Mouse (Mus musculus) liver, embryonic 12.5 days (tissue): ENCODE measurements around the gene Rnaseh2a. TPM values are rescaled to one million over a fixed set of nuclear protein-coding genes. Genes with fewer than 3 reads are reported as not detected.

Experiments used
- ATAC-seq: fragments of 200-750 bp; cut with Nextera tagmentation; 2 replicates; pipeline ENCODE4 v1.8.0; 2017; ENCODE audit warnings: moderate number of reproducible peaks, mild to moderate bottlenecking, moderate library complexity
- H3K27ac ChIP-seq: fragments of 300-500 bp; sonication (generic); 2 replicates; pipeline ENCODE4 v1.5.1; 2016; ENCODE audit warnings: mild to moderate bottlenecking
- H3K27me3 ChIP-seq: fragments of 300-500 bp; sonication (generic); replicated peaks from 2 replicates; pipeline ENCODE4 v1.6.1; 2016; ENCODE audit warnings: mild to moderate bottlenecking, moderate library complexity
- H3K36me3 ChIP-seq: fragments of 300-500 bp; sonication (generic); 2 replicates; pipeline ENCODE4 v1.6.1; 2016; ENCODE audit warnings: mild to moderate bottlenecking, moderate library complexity
- H3K4me1 ChIP-seq: fragments of 300-500 bp; sonication (generic); 2 replicates; pipeline ENCODE4 v1.6.1; 2016
- H3K4me2 ChIP-seq: fragments of 300-500 bp; sonication (generic); 2 replicates; pipeline ENCODE4 v1.6.1; 2016; ENCODE audit warnings: mild to moderate bottlenecking, moderate library complexity
- H3K4me3 ChIP-seq: fragments of 300-500 bp; sonication (generic); 2 replicates; pipeline ENCODE4 v1.5.1; 2016; ENCODE audit warnings: mild to moderate bottlenecking, moderate library complexity
- H3K9ac ChIP-seq: fragments of 300-500 bp; sonication (generic); 2 replicates; pipeline ENCODE4 v1.6.1; 2016; ENCODE audit warnings: mild to moderate bottlenecking, moderate library complexity
- H3K9me3 ChIP-seq: fragments of 300-500 bp; sonication (generic); replicated peaks from 2 replicates; pipeline ENCODE4 v1.6.1; 2016; ENCODE audit warnings: mild to moderate bottlenecking, moderate library complexity
- WGBS: fragments of 180-500 bp; shearing (Covaris S2); methylation state at CpG from one replicate; pipeline ENCODE4 v1.1.7; 2016; ENCODE audit not compliant: insufficient replicate concordance; 5-methylcytosine and 5-hydroxymethylcytosine counted together
- polyA plus RNA-seq: library from polyadenylated mRNA; unstranded; fragments of >200 nt; fragmentation: Nextera tagmentation; extraction: Ambion mirVana; gene quantifications from 2 replicates; pipeline ENCODE4 v1.2.1, GENCODE M21; 2016

Gene Rnaseh2a
- polyA plus RNA-seq, 1 experiment from 2014 or later = 150 TPM

DNA sequence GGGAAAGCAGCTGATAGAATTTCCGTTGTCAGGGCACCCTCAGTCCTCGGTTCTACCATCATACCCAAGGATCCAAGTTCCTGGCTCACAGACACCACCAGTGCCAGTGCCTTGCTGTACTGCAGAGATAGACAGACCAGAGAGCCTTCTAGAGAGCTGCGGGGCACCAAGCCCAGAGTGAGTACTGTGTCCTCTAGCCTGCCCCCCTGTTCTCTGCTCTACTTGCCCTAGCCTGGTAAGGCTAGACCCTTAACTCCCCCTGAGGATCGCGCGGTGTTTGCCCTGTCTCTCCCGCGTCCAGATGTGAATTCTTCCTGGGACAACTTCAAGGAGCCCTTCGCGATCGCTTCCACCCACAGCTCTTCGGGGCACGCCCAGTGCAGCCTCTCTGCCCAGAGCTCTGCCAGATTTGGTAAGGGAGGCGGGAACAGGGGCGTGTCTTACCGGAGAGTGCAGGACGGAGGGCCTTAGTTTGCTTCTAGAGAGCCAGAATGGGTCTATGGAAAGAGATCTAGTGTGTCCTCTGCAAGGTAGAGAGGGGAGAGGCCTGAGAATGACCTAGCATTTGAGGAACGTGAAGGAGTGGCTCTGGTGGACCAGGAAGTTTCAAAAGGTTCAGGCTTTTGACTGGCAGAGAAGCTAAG, 16.8 kb downstream of the Rnaseh2a start:
- peak; percentile 66 for ATAC-seq
- H3K4me2 ChIP-seq = peak overlapping the region; percentile 38

DNA sequence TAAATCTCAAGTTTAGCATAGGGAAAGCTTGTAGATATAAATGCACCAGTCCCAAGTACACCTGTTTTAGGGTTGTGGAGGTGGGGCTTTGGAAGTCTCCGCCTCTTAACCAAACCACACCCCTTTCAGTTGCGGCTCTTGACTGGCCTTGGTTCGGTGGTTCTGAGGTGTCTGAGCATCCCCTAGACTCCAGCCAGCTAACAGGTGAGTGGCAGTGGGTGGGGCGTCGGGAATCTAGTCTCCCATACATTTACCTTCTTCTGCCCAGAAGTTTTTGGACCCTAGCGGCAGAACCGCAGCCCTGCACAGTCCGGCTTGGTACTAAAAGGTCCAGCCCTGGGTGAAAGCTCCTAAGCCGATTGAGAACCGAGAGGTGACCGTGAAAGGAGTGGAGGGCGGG, 19.8 kb downstream of the Rnaseh2a start:
- Histone ChIP-seq H3K27me3 (peaks cover 88% of the 10 kb centered on the region), H3K4me3 (no peak overlapping the region), H3K4me1 (peaks cover 32% of the 10 kb centered on the region), H3K36me3 (no peaks in the 10 kb centered on the region), H3K27ac (no peak overlapping the region), H3K9ac (no peak overlapping the region), H3K9me3 (no peaks in the 10 kb centered on the region), H3K4me2 (no peak overlapping the region)
- no peak for ATAC-seq
- 16% methylated on average over 12 of the region's 12 CpGs for WGBS

More for the DNA sequence above, 16.8 kb downstream of the Rnaseh2a start:
- H3K9ac ChIP-seq = no peak overlapping the region
- H3K4me1 ChIP-seq = peaks cover 12% of the 10 kb centered on the region
- peaks cover 60% of the 10 kb centered on the region for H3K27me3 ChIP-seq
- H3K27ac ChIP-seq = no peak overlapping the region
- peaks cover 22% of the 10 kb centered on the region for H3K36me3 ChIP-seq
- H3K9me3 ChIP-seq = no peaks in the 10 kb centered on the region
- WGBS = 6% methylated on average over 18 of the region's 18 CpGs
- 0 out of 2 replicates have a peak overlapping the region, but pooled peaks have one; percentile 1 for H3K4me3 ChIP-seq

DNA sequence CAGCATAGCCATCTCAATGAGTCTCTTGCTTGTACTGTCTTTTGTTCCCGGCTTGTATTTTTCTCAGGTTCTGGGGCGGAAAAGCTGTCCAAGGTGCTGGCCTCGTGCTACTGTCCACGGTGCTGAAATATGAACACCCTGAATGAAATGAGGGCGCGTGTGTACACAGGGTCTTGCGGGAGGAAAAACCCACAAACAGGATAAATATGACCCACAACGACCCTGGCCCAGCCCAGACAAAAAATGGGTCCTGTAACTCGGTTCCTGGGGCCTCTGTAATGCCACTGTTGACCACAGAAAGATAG, 22.4 kb downstream of the Rnaseh2a start:
- ATAC-seq = no peak
- Histone ChIP-seq H3K4me2 (no peak overlapping the region), H3K9me3 (no peaks in the 10 kb centered on the region), H3K36me3 (no peaks in the 10 kb centered on the region), H3K4me3 (no peak overlapping the region), H3K4me1 (peaks cover 32% of the 10 kb centered on the region), H3K9ac (no peak overlapping the region), H3K27ac (no peak overlapping the region), H3K27me3 (peaks cover 94% of the 10 kb centered on the region)
- 10% methylated on average over 9 of the region's 9 CpGs for WGBS

DNA sequence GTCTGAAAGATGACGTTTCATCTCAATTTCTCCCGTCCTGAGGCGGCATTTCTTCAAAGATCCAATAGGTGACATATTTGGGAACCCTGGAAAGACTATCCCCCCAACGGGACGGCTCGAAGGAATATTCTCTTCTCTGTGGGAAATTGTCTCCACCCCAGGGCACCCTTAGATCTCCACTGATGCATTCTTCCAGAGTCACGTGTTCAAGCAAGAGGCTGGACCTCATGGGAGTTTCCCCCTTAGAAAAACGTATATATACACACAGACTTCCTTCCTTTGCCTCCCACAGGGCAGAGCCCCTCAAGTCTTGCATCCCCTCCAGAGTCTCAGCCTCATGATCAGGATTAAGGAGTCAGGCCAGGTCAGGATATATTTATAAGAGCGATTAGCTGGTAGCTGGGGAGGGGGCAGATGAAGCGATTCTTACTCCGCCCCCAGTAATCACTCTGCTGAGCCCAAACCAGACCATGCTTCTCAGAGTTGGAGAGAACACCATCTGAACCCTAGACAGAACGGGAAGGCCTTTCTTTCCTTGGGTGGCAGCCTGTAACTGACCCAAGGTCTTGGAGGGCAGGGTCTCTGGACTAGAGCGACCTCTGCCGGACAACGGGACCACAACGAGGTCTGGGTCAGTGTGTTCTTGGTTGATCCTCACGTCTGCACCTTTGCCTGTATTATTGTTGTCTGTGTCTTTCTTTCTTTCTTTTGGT, 22.9 kb downstream of the Rnaseh2a start, which contains the start of gene Rtbdn:
Rtbdn (plus strand) TSS at position 464 of the 713 bp plus-strand sequence.
- H3K27ac ChIP-seq = no peak within 1 kb of the TSS
- ATAC-seq = no peak
- no peak within 1 kb of the TSS for H3K9ac ChIP-seq
- peaks cover 94% of the 10 kb centered on the region for H3K27me3 ChIP-seq
- no peaks in the 10 kb centered on the region for H3K36me3 ChIP-seq
- peaks cover 32% of the 10 kb centered on the region for H3K4me1 ChIP-seq
- H3K4me3 ChIP-seq = peak within 1 kb of the TSS; percentile 44
- no peaks in the 10 kb centered on the region for H3K9me3 ChIP-seq
- H3K4me2 ChIP-seq = peak within 1 kb of the TSS; percentile 67
- 12% methylated on average over 17 of the region's 17 CpGs for WGBS

DNA sequence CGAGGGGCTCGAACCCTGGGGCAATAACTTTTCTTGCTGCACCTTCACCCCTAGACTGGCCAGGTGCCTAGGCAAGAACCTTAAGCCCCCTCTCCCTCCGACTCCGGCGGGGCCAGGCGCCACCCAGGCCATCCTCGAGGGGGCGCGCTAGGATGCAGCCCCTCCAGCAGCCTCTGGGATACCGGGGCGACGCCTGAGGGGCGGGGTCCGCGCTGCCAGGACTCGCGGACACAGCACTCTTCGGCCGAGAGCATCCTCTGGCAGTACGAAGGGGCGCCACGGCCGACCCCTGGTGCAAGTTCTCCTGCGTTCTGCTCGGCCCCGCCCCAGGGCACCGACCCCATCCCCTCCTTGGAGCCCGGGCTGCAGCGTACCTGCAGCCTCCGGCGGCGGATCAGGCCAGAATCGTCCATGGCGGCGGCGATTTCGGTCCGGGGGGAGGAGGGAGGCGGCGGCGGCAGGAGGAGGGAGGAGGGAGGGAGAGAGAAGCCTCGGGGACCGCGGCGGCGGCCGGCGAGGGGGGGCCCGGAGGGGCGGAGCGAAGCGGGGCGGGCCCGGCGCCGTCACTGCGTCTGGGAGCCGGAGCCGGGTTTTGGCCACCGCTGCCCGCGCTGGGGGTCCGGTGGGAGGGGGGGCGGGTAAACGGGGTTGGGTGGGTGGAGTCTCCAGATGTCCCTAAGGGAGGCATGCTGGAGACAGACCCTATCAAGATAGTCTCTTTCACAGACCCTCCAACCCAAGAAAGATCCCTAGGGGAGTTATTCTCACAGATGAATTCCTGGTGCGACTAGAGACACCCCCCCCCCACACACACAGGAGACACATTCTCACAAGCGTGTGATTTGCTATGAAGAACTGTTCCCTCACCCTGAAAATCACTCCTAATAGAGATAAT, 23.7 kb downstream of the Rnaseh2a start:
- peaks cover 95% of the 10 kb centered on the region for H3K27me3 ChIP-seq
- ATAC-seq = peak; percentile 9; the same call in 1 of the 2 replicates

DNA sequence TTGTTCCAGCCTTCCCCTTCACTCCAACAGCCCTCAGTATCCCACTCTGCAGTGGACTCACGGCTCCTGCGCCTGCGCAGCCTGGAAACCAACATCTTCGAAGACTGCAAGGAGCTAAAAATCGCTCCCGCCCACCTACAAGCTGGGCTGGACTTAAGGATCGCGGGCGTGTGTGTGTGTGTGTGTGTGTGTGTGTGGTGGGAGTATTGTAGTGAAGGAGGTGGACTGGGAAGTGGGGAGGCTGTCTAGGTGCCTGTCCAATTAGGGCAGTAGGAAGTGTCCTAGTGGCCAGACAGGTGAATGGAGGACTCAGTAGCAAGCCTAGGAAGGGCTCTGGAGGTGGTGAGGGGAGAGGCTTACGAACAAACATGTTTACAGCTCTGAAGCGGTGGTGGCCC, 24.3 kb downstream of the Rnaseh2a start:
- peak; percentile 16; the same call in 1 of the 2 replicates for ATAC-seq
- Histone ChIP-seq H3K4me2 (peak overlapping the region; percentile 67; the same call in 1 of the 2 replicates), H3K4me1 (peaks cover 32% of the 10 kb centered on the region), H3K27ac (no peak overlapping the region), H3K4me3 (peak overlapping the region; percentile 44; the same call in 1 of the 2 replicates), H3K27me3 (peaks cover 95% of the 10 kb centered on the region), H3K36me3 (no peaks in the 10 kb centered on the region), H3K9ac (no peak overlapping the region), H3K9me3 (no peaks in the 10 kb centered on the region)
- WGBS = 10% methylated on average over 11 of the region's 11 CpGs

More for the DNA sequence above, 23.7 kb downstream of the Rnaseh2a start:
- H3K27ac ChIP-seq = no peak overlapping the region
- peak overlapping the region; percentile 67 for H3K4me2 ChIP-seq
- peaks cover 32% of the 10 kb centered on the region for H3K4me1 ChIP-seq
- WGBS = under 1% methylated on average over 54 of the region's 67 CpGs
- H3K4me3 ChIP-seq = peak overlapping the region; percentile 44
- no peak overlapping the region for H3K9ac ChIP-seq
- H3K36me3 ChIP-seq = no peaks in the 10 kb centered on the region
- no peaks in the 10 kb centered on the region for H3K9me3 ChIP-seq

DNA sequence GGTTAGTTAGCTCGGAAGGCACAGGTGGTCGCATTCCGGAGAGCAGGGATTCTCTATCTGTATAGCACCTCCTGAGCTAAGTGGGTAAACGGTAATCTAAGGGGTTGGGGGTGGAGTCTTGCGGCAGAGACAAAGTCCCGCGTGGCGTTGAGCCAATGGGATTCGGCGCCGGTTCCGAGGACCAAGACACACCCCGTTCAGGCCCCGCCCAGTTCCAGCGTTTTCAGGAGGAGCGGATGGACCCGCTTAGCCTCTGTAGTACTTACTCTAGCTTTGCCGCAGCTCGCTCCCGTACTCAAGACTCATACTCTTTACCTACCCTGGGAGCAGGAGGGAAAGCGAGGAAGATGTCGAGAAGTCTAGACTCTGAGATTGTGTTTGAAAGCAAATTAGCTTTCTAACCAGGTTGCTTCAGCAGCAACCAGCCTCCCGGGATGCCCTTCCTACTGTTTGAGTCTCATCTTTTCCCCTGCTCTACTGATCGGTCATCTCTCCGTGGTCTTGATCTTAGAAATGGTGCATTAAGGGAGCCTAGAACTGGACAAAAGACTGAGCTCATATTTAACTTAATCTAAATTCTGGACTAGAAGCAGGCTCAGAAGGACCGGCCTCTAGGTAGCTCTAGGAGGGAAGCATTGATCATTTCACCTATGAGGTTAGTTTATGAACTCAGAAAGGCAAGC, 24.9 kb downstream of the Rnaseh2a start:
- H3K27me3 ChIP-seq = peaks cover 95% of the 10 kb centered on the region

DNA sequence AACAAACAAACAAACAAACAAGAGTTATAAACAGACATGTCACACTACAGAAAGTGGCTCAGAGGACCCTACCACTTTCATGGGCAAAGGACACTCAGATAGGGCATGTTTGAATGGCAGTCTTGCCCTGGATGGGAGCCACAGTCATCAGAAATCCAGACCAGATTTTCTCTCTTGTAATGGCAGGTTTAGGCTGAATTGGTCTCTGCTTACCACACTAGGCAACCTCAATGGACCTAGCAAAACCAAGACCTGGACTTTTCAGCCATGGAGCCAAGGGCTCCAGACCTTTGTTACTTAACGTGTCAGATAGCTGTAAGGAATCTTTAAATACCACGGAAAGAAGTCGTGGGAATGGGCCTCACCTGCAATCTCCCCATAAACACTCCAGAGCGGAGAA, 25.9 kb downstream of the Rnaseh2a start:
- Histone ChIP-seq H3K27ac (no peak overlapping the region), H3K4me3 (no peak overlapping the region), H3K4me1 (peaks cover 29% of the 10 kb centered on the region), H3K9me3 (no peaks in the 10 kb centered on the region), H3K36me3 (no peaks in the 10 kb centered on the region), H3K27me3 (peaks cover 96% of the 10 kb centered on the region), H3K9ac (no peak overlapping the region), H3K4me2 (no peak overlapping the region)
- 17% methylated on average over 4 of the region's 4 CpGs for WGBS
- ATAC-seq = no peak

More for the DNA sequence above, 24.9 kb downstream of the Rnaseh2a start:
- Histone ChIP-seq H3K27ac (no peak overlapping the region), H3K4me1 (peaks cover 29% of the 10 kb centered on the region), H3K9me3 (no peaks in the 10 kb centered on the region), H3K4me2 (peak overlapping the region; percentile 43), H3K36me3 (no peaks in the 10 kb centered on the region), H3K4me3 (peak overlapping the region; percentile 7), H3K9ac (no peak overlapping the region)
- WGBS = 4% methylated on average over 26 of the region's 26 CpGs
- ATAC-seq = peak; percentile 85

DNA sequence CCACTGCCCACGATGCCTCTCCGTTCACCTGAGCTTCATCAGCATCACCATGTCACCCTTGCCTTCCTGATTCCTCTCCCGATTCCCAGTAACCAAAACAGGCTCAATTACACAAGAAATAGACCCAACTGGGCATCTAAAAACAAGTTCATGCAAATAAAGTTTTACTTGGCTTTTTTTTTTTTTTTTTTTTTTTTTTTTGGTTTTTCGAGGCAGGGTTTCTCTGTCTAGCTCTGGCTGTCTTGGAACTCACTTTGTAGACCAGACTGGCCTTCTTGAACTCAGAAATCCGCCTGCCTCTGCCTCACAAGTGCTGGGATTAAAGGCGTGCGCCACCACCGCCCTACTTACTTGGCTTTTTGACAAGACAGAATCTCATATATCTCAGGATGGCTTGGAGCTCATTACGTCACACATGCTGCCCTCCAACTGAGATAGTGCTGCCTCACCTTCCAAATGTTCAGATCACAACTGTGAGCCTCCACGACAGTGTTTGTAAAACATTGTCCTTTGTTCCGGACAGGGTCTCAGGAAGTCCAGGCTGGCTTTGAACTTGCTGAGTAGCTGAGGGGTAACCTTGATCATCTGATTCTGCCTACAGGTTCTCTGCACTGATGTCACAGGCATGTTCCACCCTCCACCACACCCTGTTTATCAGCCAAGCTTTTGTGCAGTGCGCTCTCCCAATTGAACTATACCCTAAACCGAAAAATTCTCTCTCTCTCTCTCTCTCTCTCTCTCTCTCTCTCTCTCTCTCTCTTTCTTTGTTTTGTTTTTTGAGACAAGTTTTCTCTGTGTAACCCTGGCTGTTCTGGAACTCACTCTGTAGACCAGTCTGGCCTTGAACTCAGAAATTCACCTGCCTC, 31.7 kb downstream of the Rnaseh2a start:
- Histone ChIP-seq H3K27me3 (peaks cover 96% of the 10 kb centered on the region), H3K4me2 (peak overlapping the region; percentile 82)
- ATAC-seq = no peak

DNA sequence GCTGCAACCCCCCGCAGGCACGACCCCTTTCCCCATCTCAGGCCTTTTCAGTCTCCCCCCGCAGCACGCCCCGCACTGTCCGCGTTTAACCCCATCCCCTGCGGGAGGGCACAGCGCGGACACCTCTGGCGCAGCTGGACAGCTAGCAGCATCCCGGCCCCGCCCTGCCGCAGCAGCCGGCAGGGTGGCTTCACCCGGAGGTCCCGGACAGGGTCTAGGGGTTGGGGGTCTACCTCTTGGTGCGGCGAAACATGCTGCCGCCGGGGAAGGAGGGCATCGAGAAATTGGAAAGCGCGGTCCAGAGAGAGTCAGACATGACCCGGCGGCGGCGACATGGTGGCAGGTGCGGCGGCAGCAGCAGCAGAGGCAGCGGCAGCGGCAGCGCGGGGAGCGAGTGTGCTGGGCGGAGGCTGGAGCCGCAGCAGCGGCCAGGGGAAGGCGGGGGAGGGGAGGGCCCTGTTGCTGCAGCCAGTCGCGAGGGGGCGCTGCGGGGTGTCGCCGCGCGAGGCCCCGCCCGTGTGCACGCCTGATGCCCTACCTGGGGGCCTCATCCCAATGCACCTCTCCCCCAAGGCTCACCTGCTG, 32.5 kb downstream of the Rnaseh2a start, which contains the start of gene Mast1:
Mast1 (minus strand) TSS at position 398 of the 585 bp plus-strand sequence.
- peak; percentile 73 for ATAC-seq
- peak within 1 kb of the TSS; percentile 82 for H3K4me2 ChIP-seq
- 0 out of 2 replicates have a peak within 1 kb of the TSS, but pooled peaks have one; percentile 32 for H3K9ac ChIP-seq
- no peaks in the 10 kb centered on the region for H3K9me3 ChIP-seq
- WGBS = 4% methylated on average over 50 of the region's 50 CpGs
- H3K36me3 ChIP-seq = no peaks in the 10 kb centered on the region
- H3K27ac ChIP-seq = no peak within 1 kb of the TSS
- peak within 1 kb of the TSS; percentile 55 for H3K4me3 ChIP-seq
- peaks cover 99% of the 10 kb centered on the region for H3K27me3 ChIP-seq
- H3K4me1 ChIP-seq = peaks cover 38% of the 10 kb centered on the region

More for the DNA sequence above, 31.7 kb downstream of the Rnaseh2a start:
- H3K36me3 ChIP-seq = no peaks in the 10 kb centered on the region
- H3K9ac ChIP-seq = no peak overlapping the region
- 47% methylated on average over 13 of the region's 13 CpGs for WGBS
- H3K4me3 ChIP-seq = 0 out of 2 replicates have a peak overlapping the region, but pooled peaks have one; percentile 55
- H3K9me3 ChIP-seq = no peaks in the 10 kb centered on the region
- H3K4me1 ChIP-seq = peaks cover 38% of the 10 kb centered on the region
- no peak overlapping the region for H3K27ac ChIP-seq
